In the genomic region with DNA sequence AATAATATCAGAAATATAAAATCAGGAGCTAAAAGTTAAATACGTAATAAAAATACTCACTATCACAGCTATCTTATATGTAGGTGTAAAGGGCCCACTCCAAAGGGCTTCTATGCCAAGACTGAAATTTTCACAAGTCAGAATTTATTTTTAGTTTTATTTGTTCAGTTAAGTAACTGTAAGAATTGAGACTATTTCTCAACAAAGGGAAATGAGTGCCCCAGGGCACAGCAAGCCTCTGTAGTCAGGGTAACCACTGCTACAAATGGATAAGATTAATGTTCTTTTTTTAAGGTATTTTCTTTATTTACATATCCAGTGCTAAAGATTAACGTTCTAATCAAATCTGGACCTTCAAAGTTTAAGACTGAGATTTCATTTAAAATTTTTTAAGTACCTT, we compare ENCODE assay signal across 25 mouse cellular contexts. TPM values are rescaled to one million over a fixed set of nuclear protein-coding genes. Genes with fewer than 3 reads are reported as not detected.
A peak's percentile ranks its signal among the peaks of the same experiment; 100 is the strongest.
DNase-seq lines count a peak whose midpoint lies in the region; ATAC-seq and TF ChIP-seq lines count a peak whose summit lies in the region.
"Had no signal": no experiment of that assay in that cellular context is flagged by ENCODE, and none has a peak within 500 bp of the region (broad histone marks: within the 10 kb centered on the region; RNA-seq: fewer than 3 reads in every experiment).

No protein-coding gene starts in this region.

- TF ChIP-seq CTCF in liver, adult 2 months (IDR thresholded peaks at IDR 0.05; ENCODE audit: low read depth, low read length) = no peak
- no peak for TF ChIP-seq CTCF in heart, adult 2 months (IDR thresholded peaks at IDR 0.05)

- peaks cover 20% of the 10 kb centered on the region for H3K36me3 ChIP-seq in liver, adult 2 months (ENCODE audit: control insufficient read depth, insufficient read depth, low read length)
- peaks cover 65% of the 10 kb centered on the region for H3K36me3 ChIP-seq in liver, embryonic 12.5 days
- H3K36me3 ChIP-seq in heart, adult 2 months (ENCODE audit: control insufficient read depth, insufficient read depth, low read length) = peaks cover 39% of the 10 kb centered on the region

- no peaks in the 10 kb centered on the region for H3K9me3 ChIP-seq in liver, embryonic 12.5 days (replicated peaks)
- H3K9me3 ChIP-seq: embryonic facial prominence, embryonic 10.5 days; forebrain, embryonic 13.5 days; G1E; heart, embryonic 15.5 days; hindbrain, embryonic 13.5 days had no signal

- H3K9ac ChIP-seq in liver, adult 2 months (ENCODE audit: low read depth, low read length) = no peak overlapping the region
- H3K9ac ChIP-seq in liver, embryonic 12.5 days = no peak overlapping the region
- no peak overlapping the region for H3K9ac ChIP-seq in heart, adult 2 months (ENCODE audit: low read depth, low read length)
- H3K9ac ChIP-seq: forebrain, embryonic 13.5 days; forebrain, postnatal 0 days; heart, embryonic 15.5 days; hindbrain, embryonic 13.5 days had no signal

- DNase-seq in liver, adult 2 months (ENCODE audit: extremely low read depth, low read depth, low spot score) = peak; percentile 29
- peak; percentile 39 for DNase-seq in lung, postnatal 36 days
- no peak for DNase-seq in lung, postnatal 10 days
- DNase-seq in heart, adult 2 months = no peak
- DNase-seq: adrenal gland, postnatal 14 days; cerebellum, adult 11-12 months; cerebellum, adult 9-10 months; cerebellum, postnatal 25 days; forebrain, postnatal 0 days; gastrocnemius, postnatal 36 days; heart, adult 18-20 months; heart, postnatal 14 days had no signal

- H3K4me2 ChIP-seq in liver, embryonic 12.5 days = no peak overlapping the region
- H3K4me2 ChIP-seq: forebrain, embryonic 13.5 days; heart, embryonic 11.5 days; heart, embryonic 15.5 days had no signal

- peaks cover 13% of the 10 kb centered on the region for H3K79me2 ChIP-seq in liver, adult 2 months (ENCODE audit: control insufficient read depth, insufficient read depth, low read length)
- H3K79me2 ChIP-seq in heart, adult 2 months (replicated peaks; ENCODE audit: control insufficient read depth, insufficient read depth, low read length) = peaks cover 9% of the 10 kb centered on the region; the same call in 1 of the 2 replicates

- no peaks in the 10 kb centered on the region for H3K27me3 ChIP-seq in liver, adult 2 months (ENCODE audit: control insufficient read depth, insufficient read depth, low read length)
- no peaks in the 10 kb centered on the region for H3K27me3 ChIP-seq in liver, embryonic 12.5 days (replicated peaks)
- no peaks in the 10 kb centered on the region for H3K27me3 ChIP-seq in heart, adult 2 months (ENCODE audit: control insufficient read depth, insufficient read depth, low read length)
- H3K27me3 ChIP-seq: forebrain, embryonic 13.5 days; heart, embryonic 15.5 days; hindbrain, embryonic 13.5 days had no signal

- no peak for TF ChIP-seq POLR2A in liver, adult 2 months (IDR thresholded peaks at IDR 0.05; ENCODE audit: extremely low read depth, insufficient read depth, low read length)
- TF ChIP-seq POLR2A in heart, adult 2 months (IDR thresholded peaks at IDR 0.05; ENCODE audit: insufficient read depth, low read depth, low read length) = no peak

- no peak for TF ChIP-seq EP300 in heart, adult 2 months (IDR thresholded peaks at IDR 0.05; ENCODE audit: insufficient read depth, low read depth, low read length)

- no peak for ATAC-seq in liver, embryonic 12.5 days
- peak; percentile 61 for ATAC-seq in granulocyte monocyte progenitor cell, adult 5-6 weeks (replicated peaks; ENCODE audit: poor library complexity, severe bottlenecking)
- ATAC-seq: CD4-positive, CD25-positive, alpha-beta regulatory T cell, adult 4 months; forebrain, embryonic 13.5 days; forebrain, postnatal 0 days; hindbrain, postnatal 0 days had no signal

- WGBS in liver, adult 2 months = 43% methylated on average over 2 of the region's 2 CpGs
- WGBS in liver, embryonic 12.5 days (ENCODE audit: insufficient replicate concordance) = 85% methylated on average over 2 of the region's 2 CpGs
- 69% methylated on average over 2 of the region's 2 CpGs for WGBS in heart, adult 2 months

- no peak overlapping the region for H3K4me3 ChIP-seq in liver, adult 2 months (ENCODE audit: insufficient read depth, low read depth, low read length)
- no peak overlapping the region for H3K4me3 ChIP-seq in liver, embryonic 12.5 days
- H3K4me3 ChIP-seq in heart, adult 2 months = no peak overlapping the region
- H3K4me3 ChIP-seq: embryonic facial prominence, embryonic 10.5 days; forebrain, embryonic 13.5 days; heart, embryonic 15.5 days; hindbrain, embryonic 13.5 days had no signal

- H3K27ac ChIP-seq in liver, adult 2 months (replicated peaks; ENCODE audit: insufficient read depth, low read depth, low read length) = no peak overlapping the region
- no peak overlapping the region for H3K27ac ChIP-seq in liver, embryonic 12.5 days
- no peak overlapping the region for H3K27ac ChIP-seq in heart, adult 2 months
- H3K27ac ChIP-seq: embryonic facial prominence, embryonic 10.5 days; forebrain, embryonic 13.5 days; heart, embryonic 15.5 days; hindbrain, embryonic 13.5 days; hindbrain, postnatal 0 days had no signal

- intact Hi-C loops in heart, adult 2 months (cut with DNase I) = no loop called here

- H3K4me1 ChIP-seq in liver, adult 2 months (ENCODE audit: control insufficient read depth, insufficient read depth, low read length) = peaks cover 17% of the 10 kb centered on the region
- peaks cover 46% of the 10 kb centered on the region for H3K4me1 ChIP-seq in liver, embryonic 12.5 days
- peaks cover 22% of the 10 kb centered on the region for H3K4me1 ChIP-seq in heart, adult 2 months (ENCODE audit: control insufficient read depth, insufficient read depth, low read length)

RNA-seq across cellular contexts. Expression of gene Calm2, which starts 7.3 kb away (rescaled TPM):
- total RNA-seq in liver, adult 2 months (2014; rRNA removed) = 181 and 257 TPM in 2 replicates
- 19.7 and 20.9 TPM in 2 replicates for polyA plus RNA-seq in liver, adult 2 months (2012; rRNA removed)
- 401 and 435 TPM in 2 replicates for polyA plus RNA-seq in liver, embryonic 12.5 days (2016; fragmentation: Nextera tagmentation; extraction: Ambion mirVana)
- total RNA-seq in granulocyte monocyte progenitor cell, adult 5-6 weeks (2014; fragmentation: Nextera tagmentation) = 410 and 477 TPM in 2 replicates
- 1,690 and 1,803 TPM in 2 replicates for total RNA-seq in granulocyte monocyte progenitor cell, adult 5-6 weeks (2017)
- total RNA-seq in heart, adult 2 months (2021) = 100 to 1,000 TPM; 132 to 145 TPM
- 36.7 and 86.5 TPM in 2 replicates for polyA plus RNA-seq in heart, adult 2 months (2012; rRNA removed)

RNA-seq across cellular contexts. Expression of gene Stpg4, which starts 11.9 kb away (rescaled TPM):
- total RNA-seq in liver, adult 2 months (2014; rRNA removed) = not detected in 2 replicates
- polyA plus RNA-seq in liver, adult 2 months (2012; rRNA removed) = not detected in 2 replicates
- not detected in 2 replicates for polyA plus RNA-seq in liver, embryonic 12.5 days (2016; fragmentation: Nextera tagmentation; extraction: Ambion mirVana)
- total RNA-seq in granulocyte monocyte progenitor cell, adult 5-6 weeks (2014; fragmentation: Nextera tagmentation) = not detected in 2 replicates
- not detected in 2 replicates for total RNA-seq in granulocyte monocyte progenitor cell, adult 5-6 weeks (2017)
- not detected for total RNA-seq in heart, adult 2 months (2021)
- polyA plus RNA-seq in heart, adult 2 months (2012; rRNA removed) = 0.27 TPM in 1 of 2 replicates, not detected in the other
- total RNA-seq: adrenal gland, adult 18-20 months; adrenal gland, postnatal 14 days; forebrain, postnatal 0 days; gastrocnemius, adult 8-10 months; gastrocnemius, postnatal 36 days; heart, adult 18-20 months; heart, postnatal 14 days had no signal
- polyA plus RNA-seq: CD4-positive, CD25-positive, alpha-beta regulatory T cell, adult 4 months; embryonic facial prominence, embryonic 10.5 days; embryonic facial prominence, embryonic 14.5 days; forebrain, embryonic 13.5 days; forebrain, postnatal 0 days; G1E; heart, embryonic 11.5 days; heart, embryonic 15.5 days; hindbrain, embryonic 13.5 days; hindbrain, postnatal 0 days had no signal

Comparison
In these comparisons a context has a peak if more than half of its experiments do, and no peak if none do; other contexts are left out.
1. DNase-seq: peak in liver, adult 2 months (single experiment) and lung, postnatal 36 days (single experiment); none in lung, postnatal 10 days (single experiment) and heart, adult 2 months (0 of 2).